Mouse (Mus musculus): ENCODE data around the gene Gm11027. TPM values are rescaled to one million over a fixed set of nuclear protein-coding genes. Genes with fewer than 3 reads are reported as not detected.
"Not testable (repeated sequence)": the region's sequence is repeated elsewhere in the genome, so short reads cannot be mapped to it uniquely, and the experiment has no call there.

Gm11027 gene
- polyA plus RNA-seq (2014; fragmentation: Nextera tagmentation; extraction: Ambion mirVana): not detected in 2 replicates

DNA sequence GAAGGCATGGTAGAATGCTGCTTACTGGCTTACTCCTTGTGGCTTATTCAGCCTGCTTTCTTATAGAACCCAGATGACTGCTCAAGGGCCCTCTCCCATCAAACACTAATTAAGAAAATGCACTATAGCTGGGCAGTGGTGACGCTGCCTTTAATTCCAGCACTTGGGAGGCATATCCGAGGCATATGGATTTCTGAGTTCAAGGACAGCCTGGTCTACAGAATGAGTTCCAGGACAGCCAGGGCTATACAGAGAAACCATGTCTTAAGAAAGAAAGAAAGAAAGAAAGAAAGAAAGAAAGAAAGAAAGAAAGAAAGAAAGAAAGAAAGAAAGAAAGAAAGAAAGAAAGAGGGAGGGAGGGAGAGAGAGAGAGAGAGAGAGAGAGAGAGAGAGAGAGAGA, at the start of gene Gm11027:
Gene Gm11027 (plus strand): TSS at position 301 of the 400 bp plus-strand sequence.
- H3K9ac ChIP-seq (ENCODE audit: low read length); H3K36me3 ChIP-seq (ENCODE audit: control insufficient read depth, insufficient read depth, low read length); ATAC-seq (ENCODE audit: low FRiP score); DNase-seq (ENCODE audit: low spot score, missing footprints); H3K27me3 ChIP-seq (ENCODE audit: control insufficient read depth, insufficient read depth, low read length); H3K27ac ChIP-seq (ENCODE audit: low read depth, low read length); H3K4me3 ChIP-seq (ENCODE audit: low read depth, low read length); H3K9me3 ChIP-seq (ENCODE audit: control insufficient read depth, low read length); H3K4me1 ChIP-seq (ENCODE audit: control insufficient read depth, insufficient read depth, low read length); H3K4me2 ChIP-seq: not testable (repeated sequence)
- 79% methylated on average over 2 of the region's 2 CpGs for WGBS

DNA sequence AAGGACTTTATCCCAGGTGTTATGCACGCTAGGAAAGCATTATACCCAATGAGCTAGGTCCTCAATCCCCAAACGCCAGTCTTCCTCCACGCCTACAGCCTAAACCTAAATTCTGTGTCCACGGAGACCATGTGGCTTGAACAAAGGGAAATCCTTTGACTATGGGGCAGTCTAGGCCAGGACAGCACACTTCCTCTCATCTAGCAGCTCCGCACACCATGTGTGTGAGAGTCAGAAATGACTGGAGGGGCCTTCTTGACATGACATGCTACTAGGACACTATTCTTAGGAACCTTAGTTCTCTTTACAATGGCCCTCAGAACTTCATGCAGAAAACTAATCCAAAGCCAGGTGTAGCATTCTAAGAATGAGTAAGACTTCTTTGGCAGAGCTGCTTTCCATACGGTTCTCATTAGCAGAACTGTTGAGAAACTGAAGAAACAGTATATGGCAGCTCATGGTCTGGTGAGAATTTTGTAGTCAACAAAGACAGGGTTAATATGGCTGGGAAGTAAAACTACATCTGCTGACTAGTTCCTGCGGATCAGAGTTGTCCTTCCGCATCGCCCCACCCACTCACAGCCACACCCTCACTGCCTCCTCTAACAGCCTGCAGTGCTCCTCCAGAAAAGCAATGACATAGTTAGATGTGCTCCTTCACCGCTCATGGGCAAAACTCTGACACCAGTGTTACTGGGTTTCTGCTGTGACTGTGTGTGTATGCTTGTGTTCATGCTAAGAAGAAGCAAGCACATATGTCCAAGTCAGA, 48.7 kb upstream of the Gm11027 start:
- Histone ChIP-seq H3K4me2 (no peak overlapping the region), H3K4me3 (ENCODE audit: low read depth, low read length) (no peak overlapping the region), H3K4me1 (ENCODE audit: control insufficient read depth, insufficient read depth, low read length) (no peaks in the 10 kb centered on the region), H3K27me3 (ENCODE audit: control insufficient read depth, insufficient read depth, low read length) (no peaks in the 10 kb centered on the region), H3K36me3 (ENCODE audit: control insufficient read depth, insufficient read depth, low read length) (no peaks in the 10 kb centered on the region), H3K27ac (ENCODE audit: low read depth, low read length) (no peak overlapping the region), H3K9me3 (ENCODE audit: control insufficient read depth, low read length) (no peaks in the 10 kb centered on the region), H3K9ac (ENCODE audit: low read length) (no peak overlapping the region)
- DNase-seq (ENCODE audit: low spot score, missing footprints): no peak
- no peak for ATAC-seq (ENCODE audit: low FRiP score)
- WGBS: 85% methylated on average over 10 of the region's 10 CpGs

DNA sequence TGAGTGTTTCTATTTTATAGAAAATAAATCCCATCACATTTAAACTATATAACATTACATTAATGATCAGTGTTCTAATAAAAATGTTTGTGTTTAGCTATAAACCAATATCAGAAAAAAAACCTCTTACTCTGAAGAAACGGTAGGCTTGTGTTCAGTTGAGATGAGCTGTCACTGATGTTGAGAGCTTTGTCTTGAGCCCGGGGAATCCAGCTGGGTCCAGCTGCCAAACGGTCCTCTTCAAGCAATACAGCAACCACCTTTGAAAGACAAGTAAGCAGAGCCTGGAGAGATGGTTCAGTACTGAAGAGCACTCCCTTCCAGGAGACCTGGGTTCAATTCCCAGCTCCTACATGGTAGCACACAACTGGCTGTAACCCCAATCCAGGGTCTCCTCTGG, 45.7 kb upstream of the Gm11027 start:
- Histone ChIP-seq H3K9ac (ENCODE audit: low read length) (no peak overlapping the region), H3K27me3 (ENCODE audit: control insufficient read depth, insufficient read depth, low read length) (no peaks in the 10 kb centered on the region), H3K4me2 (no peak overlapping the region), H3K36me3 (ENCODE audit: control insufficient read depth, insufficient read depth, low read length) (no peaks in the 10 kb centered on the region), H3K4me3 (ENCODE audit: low read depth, low read length) (no peak overlapping the region), H3K9me3 (ENCODE audit: control insufficient read depth, low read length) (no peaks in the 10 kb centered on the region), H3K4me1 (ENCODE audit: control insufficient read depth, insufficient read depth, low read length) (no peaks in the 10 kb centered on the region), H3K27ac (ENCODE audit: low read depth, low read length) (no peak overlapping the region)
- ATAC-seq (ENCODE audit: low FRiP score) (no peak), DNase-seq (ENCODE audit: low spot score, missing footprints) (no peak)
- WGBS: 83% methylated on average over 3 of the region's 3 CpGs

DNA sequence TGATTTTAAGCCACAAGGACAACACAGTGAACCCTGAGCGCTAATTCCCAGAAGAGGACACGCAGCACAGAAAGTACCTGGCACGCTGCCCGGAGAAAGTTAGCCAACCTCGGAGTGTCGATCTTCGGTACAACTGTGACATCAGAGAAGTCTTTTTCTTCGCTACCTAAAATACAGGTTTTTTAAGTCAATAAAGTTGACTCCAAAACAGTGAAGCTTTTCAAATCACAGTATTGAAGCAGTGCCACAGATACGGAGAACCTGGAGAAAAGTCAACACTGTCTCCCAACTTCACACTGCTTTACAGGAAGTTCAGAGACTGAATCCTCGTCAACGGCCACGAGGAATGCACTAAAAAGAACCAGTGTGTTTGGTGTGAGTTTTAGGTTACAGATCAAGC, 43.6 kb upstream of the Gm11027 start:
- no peak overlapping the region for H3K4me2 ChIP-seq

DNA sequence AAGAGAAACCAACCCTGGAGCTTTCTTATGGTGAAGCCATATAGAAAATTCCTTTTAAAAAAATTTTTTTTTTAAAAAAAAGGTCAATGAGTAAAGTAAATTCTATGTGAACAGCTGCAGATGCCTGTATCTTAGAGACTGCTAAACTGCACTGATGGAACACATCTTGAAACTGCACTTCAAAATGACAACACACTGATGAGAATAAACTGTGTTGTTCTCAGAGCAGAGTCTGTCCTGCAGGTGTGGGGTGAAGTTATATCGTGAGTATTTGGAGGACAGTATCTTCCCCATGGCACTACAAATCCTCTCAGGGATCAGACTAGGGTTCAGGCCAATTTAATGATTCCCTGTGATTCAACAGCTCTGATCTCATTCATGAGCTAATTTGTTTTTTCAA, 43.1 kb upstream of the Gm11027 start:
- 80% methylated on average over 1 of the region's 1 CpGs for WGBS
- Histone ChIP-seq H3K36me3 (ENCODE audit: control insufficient read depth, insufficient read depth, low read length) (no peaks in the 10 kb centered on the region), H3K9ac (ENCODE audit: low read length) (no peak overlapping the region)

More for the DNA sequence above, 43.6 kb upstream of the Gm11027 start:
- Histone ChIP-seq H3K4me3 (ENCODE audit: low read depth, low read length) (no peak overlapping the region), H3K9ac (ENCODE audit: low read length) (no peak overlapping the region), H3K27me3 (ENCODE audit: control insufficient read depth, insufficient read depth, low read length) (no peaks in the 10 kb centered on the region), H3K4me1 (ENCODE audit: control insufficient read depth, insufficient read depth, low read length) (no peaks in the 10 kb centered on the region), H3K9me3 (ENCODE audit: control insufficient read depth, low read length) (no peaks in the 10 kb centered on the region), H3K27ac (ENCODE audit: low read depth, low read length) (no peak overlapping the region), H3K36me3 (ENCODE audit: control insufficient read depth, insufficient read depth, low read length) (no peaks in the 10 kb centered on the region)
- DNase-seq (ENCODE audit: low spot score, missing footprints): no peak
- 92% methylated on average over 12 of the region's 12 CpGs for WGBS
- ATAC-seq (ENCODE audit: low FRiP score): no peak

DNA sequence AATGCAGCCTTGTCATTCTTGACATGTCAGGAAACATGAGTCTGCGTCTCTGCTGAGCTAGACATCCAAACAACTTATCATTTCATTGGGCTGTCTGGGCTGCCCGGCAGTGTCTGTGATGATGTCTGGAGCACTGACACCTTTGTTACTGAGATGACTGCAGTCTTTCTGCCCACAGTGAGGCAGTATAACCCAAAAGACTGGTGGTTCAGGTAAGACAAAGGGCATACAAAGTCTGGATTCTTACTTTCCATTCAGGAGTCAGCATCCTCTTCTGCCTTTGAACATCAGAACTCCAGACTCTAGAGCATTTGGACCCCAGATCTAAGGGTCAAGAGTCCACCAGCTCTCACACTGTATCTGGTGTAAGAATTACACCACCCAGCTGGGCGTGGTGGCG, 39.8 kb upstream of the Gm11027 start:
- H3K36me3 ChIP-seq (ENCODE audit: control insufficient read depth, insufficient read depth, low read length): no peaks in the 10 kb centered on the region
- no peak overlapping the region for H3K9ac ChIP-seq (ENCODE audit: low read length)
- H3K9me3 ChIP-seq (ENCODE audit: control insufficient read depth, low read length): no peaks in the 10 kb centered on the region
- no peak overlapping the region for H3K4me3 ChIP-seq (ENCODE audit: low read depth, low read length)
- H3K4me2 ChIP-seq: no peak overlapping the region
- no peaks in the 10 kb centered on the region for H3K27me3 ChIP-seq (ENCODE audit: control insufficient read depth, insufficient read depth, low read length)
- no peak overlapping the region for H3K27ac ChIP-seq (ENCODE audit: low read depth, low read length)
- H3K4me1 ChIP-seq (ENCODE audit: control insufficient read depth, insufficient read depth, low read length): no peaks in the 10 kb centered on the region
- ATAC-seq (ENCODE audit: low FRiP score) (no peak), DNase-seq (ENCODE audit: low spot score, missing footprints) (no peak)
- WGBS: 83% methylated on average over 4 of the region's 4 CpGs

More for the DNA sequence above, 43.1 kb upstream of the Gm11027 start:
- Histone ChIP-seq H3K27me3 (ENCODE audit: control insufficient read depth, insufficient read depth, low read length) (no peaks in the 10 kb centered on the region), H3K4me2 (no peak overlapping the region), H3K4me1 (ENCODE audit: control insufficient read depth, insufficient read depth, low read length) (no peaks in the 10 kb centered on the region), H3K9me3 (ENCODE audit: control insufficient read depth, low read length) (no peaks in the 10 kb centered on the region), H3K4me3 (ENCODE audit: low read depth, low read length) (no peak overlapping the region), H3K27ac (ENCODE audit: low read depth, low read length) (no peak overlapping the region)
- ATAC-seq (ENCODE audit: low FRiP score): no peak
- no peak for DNase-seq (ENCODE audit: low spot score, missing footprints)

DNA sequence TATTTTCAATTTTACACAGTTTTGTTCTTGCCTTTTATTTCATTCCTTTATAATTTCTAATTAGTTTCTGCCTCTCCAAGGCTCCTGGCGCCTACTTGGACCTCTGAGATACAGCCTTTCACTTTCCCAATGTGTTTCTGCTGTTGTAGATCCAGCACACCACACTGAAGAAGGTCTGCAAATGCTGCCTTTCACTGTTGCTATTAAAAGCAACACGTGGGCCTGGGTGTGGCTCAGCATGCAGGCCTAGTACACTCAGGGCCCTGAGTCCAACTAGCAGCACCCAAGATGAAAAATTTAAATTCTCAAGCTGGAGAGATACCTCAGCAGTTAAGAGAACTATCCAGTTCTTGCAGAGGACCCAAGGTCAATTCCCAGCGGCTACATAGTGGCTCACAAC, 38.5 kb upstream of the Gm11027 start:
- Histone ChIP-seq H3K4me3 (ENCODE audit: low read depth, low read length) (no peak overlapping the region), H3K4me1 (ENCODE audit: control insufficient read depth, insufficient read depth, low read length) (no peaks in the 10 kb centered on the region), H3K36me3 (ENCODE audit: control insufficient read depth, insufficient read depth, low read length) (no peaks in the 10 kb centered on the region), H3K9ac (ENCODE audit: low read length) (no peak overlapping the region), H3K4me2 (no peak overlapping the region), H3K9me3 (ENCODE audit: control insufficient read depth, low read length) (no peaks in the 10 kb centered on the region), H3K27ac (ENCODE audit: low read depth, low read length) (no peak overlapping the region), H3K27me3 (ENCODE audit: control insufficient read depth, insufficient read depth, low read length) (no peaks in the 10 kb centered on the region)
- DNase-seq (ENCODE audit: low spot score, missing footprints) (no peak), ATAC-seq (ENCODE audit: low FRiP score) (no peak)
- 88% methylated on average over 3 of the region's 3 CpGs for WGBS

DNA sequence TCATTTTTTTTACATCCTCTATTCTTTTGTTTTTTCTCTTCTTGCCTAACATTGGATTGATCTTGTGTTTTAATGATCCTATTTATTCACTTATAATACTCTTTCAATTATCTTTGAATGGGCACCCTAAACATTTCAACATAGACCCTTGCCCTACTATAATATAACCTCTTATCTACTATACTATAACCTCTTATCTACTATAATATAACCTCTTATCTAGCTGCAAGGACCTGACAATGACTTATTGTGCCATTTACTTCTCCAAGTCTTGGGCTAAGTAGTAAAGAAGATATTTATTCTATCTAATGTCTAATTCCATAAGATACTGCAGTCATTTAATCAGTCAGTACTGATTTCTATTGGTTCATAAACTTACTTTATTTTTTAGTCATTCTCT, 36.8 kb upstream of the Gm11027 start:
- H3K4me2 ChIP-seq: no peak overlapping the region
- H3K9me3 ChIP-seq (ENCODE audit: control insufficient read depth, low read length): no peaks in the 10 kb centered on the region
- no peaks in the 10 kb centered on the region for H3K36me3 ChIP-seq (ENCODE audit: control insufficient read depth, insufficient read depth, low read length)
- H3K27ac ChIP-seq (ENCODE audit: low read depth, low read length): no peak overlapping the region
- H3K4me3 ChIP-seq (ENCODE audit: low read depth, low read length): no peak overlapping the region
- no peaks in the 10 kb centered on the region for H3K27me3 ChIP-seq (ENCODE audit: control insufficient read depth, insufficient read depth, low read length)
- no peaks in the 10 kb centered on the region for H3K4me1 ChIP-seq (ENCODE audit: control insufficient read depth, insufficient read depth, low read length)
- ATAC-seq (ENCODE audit: low FRiP score) (no peak), DNase-seq (ENCODE audit: low spot score, missing footprints) (no peak)
- H3K9ac ChIP-seq (ENCODE audit: low read length): no peak overlapping the region

DNA sequence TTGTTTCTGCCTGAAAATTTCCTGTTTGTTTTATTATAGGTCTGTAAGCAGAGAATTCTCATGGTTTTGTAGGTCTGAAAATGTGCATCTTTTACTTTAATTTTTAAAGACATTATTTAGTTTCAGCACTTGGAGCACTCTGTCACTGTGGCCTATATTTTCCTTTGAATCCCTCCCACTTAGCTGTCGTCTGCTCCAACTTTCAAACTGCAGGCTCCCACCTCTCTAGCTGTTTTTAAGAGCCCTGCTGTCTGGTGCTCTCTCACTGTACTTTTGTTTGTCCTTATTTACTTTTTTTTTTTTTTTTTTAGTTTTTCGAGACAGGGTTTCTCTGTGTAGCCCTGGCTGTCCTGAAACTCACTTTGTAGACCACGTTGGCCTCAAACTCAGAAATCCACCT, 36.4 kb upstream of the Gm11027 start:
- H3K4me1 ChIP-seq (ENCODE audit: control insufficient read depth, insufficient read depth, low read length): no peaks in the 10 kb centered on the region
- no peaks in the 10 kb centered on the region for H3K27me3 ChIP-seq (ENCODE audit: control insufficient read depth, insufficient read depth, low read length)
- no peaks in the 10 kb centered on the region for H3K9me3 ChIP-seq (ENCODE audit: control insufficient read depth, low read length)
- no peak overlapping the region for H3K27ac ChIP-seq (ENCODE audit: low read depth, low read length)
- H3K4me3 ChIP-seq (ENCODE audit: low read depth, low read length): no peak overlapping the region
- WGBS: 74% methylated on average over 3 of the region's 3 CpGs
- H3K9ac ChIP-seq (ENCODE audit: low read length): no peak overlapping the region
- ATAC-seq (ENCODE audit: low FRiP score) (no peak), DNase-seq (ENCODE audit: low spot score, missing footprints) (no peak)
- H3K36me3 ChIP-seq (ENCODE audit: control insufficient read depth, insufficient read depth, low read length): no peaks in the 10 kb centered on the region
- no peak overlapping the region for H3K4me2 ChIP-seq

Data from midbrain, embryonic 11.5 days (tissue).